ENCODE assay signal across 8 mouse cellular contexts in the genomic region with DNA sequence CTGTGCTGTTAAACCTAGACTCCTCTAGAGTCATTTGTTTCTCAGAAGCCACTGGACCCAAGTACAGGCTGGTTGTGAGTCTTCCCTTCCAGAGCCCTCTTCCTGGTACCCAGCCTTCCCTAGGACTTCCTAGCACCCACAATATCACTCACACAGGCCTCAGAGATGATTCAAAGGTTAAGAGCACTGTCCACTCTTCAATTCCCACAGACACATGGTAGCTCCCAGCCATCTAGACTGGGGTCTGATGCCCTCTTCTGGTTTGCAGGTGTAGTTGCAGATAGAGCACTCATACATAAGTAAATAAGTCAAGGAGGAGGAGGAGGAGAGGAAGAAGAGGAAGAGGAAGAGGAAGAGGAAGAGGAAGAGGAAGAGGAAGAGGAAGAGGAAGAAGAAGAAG.
DNase-seq lines count a peak whose midpoint lies in the region; ATAC-seq and TF ChIP-seq lines count a peak whose summit lies in the region.

No protein-coding gene starts in this region.

- H3K4me2 ChIP-seq in kidney, postnatal 0 days (ENCODE audit: low read length) = no peak overlapping the region
- no peak overlapping the region for H3K4me2 ChIP-seq in hindbrain, postnatal 0 days (ENCODE audit: low read depth, low read length)

- peak; percentile 35 for DNase-seq in kidney, postnatal 0 days (ENCODE audit: low spot score)
- no peak for DNase-seq in kidney, adult 11 months
- DNase-seq in R1 (ENCODE audit: low read depth, low spot score) = peak; percentile 31
- DNase-seq in cerebellum, adult 9-11 months = peak; percentile 31
- peak; percentile 65 for DNase-seq in hindbrain, postnatal 0 days (ENCODE audit: low spot score)
- DNase-seq in urinary bladder, postnatal 10 days (ENCODE audit: low spot score) = no peak
- DNase-seq in thymus, postnatal 0 days (ENCODE audit: low spot score) = no peak
- no peak for DNase-seq in thymus, postnatal 25 days

- H3K4me1 ChIP-seq in kidney, postnatal 0 days (replicated peaks; ENCODE audit: insufficient read depth, low read length) = no peaks in the 10 kb centered on the region
- no peaks in the 10 kb centered on the region for H3K4me1 ChIP-seq in hindbrain, postnatal 0 days (ENCODE audit: insufficient read depth, low read length)

- H3K27me3 ChIP-seq in kidney, postnatal 0 days (ENCODE audit: insufficient read depth, low read length) = no peaks in the 10 kb centered on the region
- H3K27me3 ChIP-seq in hindbrain, postnatal 0 days (ENCODE audit: insufficient read depth, low read length) = no peaks in the 10 kb centered on the region

- no peak overlapping the region for H3K27ac ChIP-seq in kidney, postnatal 0 days
- H3K27ac ChIP-seq in hindbrain, postnatal 0 days = no peak overlapping the region

- H3K9ac ChIP-seq in kidney, postnatal 0 days (ENCODE audit: low read depth, low read length) = no peak overlapping the region
- no peak overlapping the region for H3K9ac ChIP-seq in hindbrain, postnatal 0 days (replicated peaks; ENCODE audit: low read length)

- H3K36me3 ChIP-seq in kidney, postnatal 0 days (ENCODE audit: insufficient read depth, low read length) = no peaks in the 10 kb centered on the region
- H3K36me3 ChIP-seq in hindbrain, postnatal 0 days (ENCODE audit: insufficient read depth, low read length) = no peaks in the 10 kb centered on the region

- no peaks in the 10 kb centered on the region for H3K9me3 ChIP-seq in kidney, postnatal 0 days (replicated peaks; ENCODE audit: low read length)
- H3K9me3 ChIP-seq in hindbrain, postnatal 0 days (ENCODE audit: low read length) = no peaks in the 10 kb centered on the region

- ATAC-seq in kidney, postnatal 0 days (replicated peaks; ENCODE audit: low FRiP score, low read depth) = no peak; the same call in 1 of the 2 replicates
- ATAC-seq in hindbrain, postnatal 0 days = peak; percentile 67; the same call in 1 of the 2 replicates

- TF ChIP-seq CTCF in kidney, postnatal 0 days (IDR thresholded peaks at IDR 0.05; ENCODE audit: low read depth) = peak; percentile 76
- TF ChIP-seq CTCF in hindbrain, postnatal 0 days (IDR thresholded peaks at IDR 0.05; ENCODE audit: low read depth) = peak; percentile 77

- H3K4me3 ChIP-seq in kidney, postnatal 0 days (replicated peaks; ENCODE audit: low read depth, low read length) = no peak overlapping the region
- no peak overlapping the region for H3K4me3 ChIP-seq in hindbrain, postnatal 0 days (ENCODE audit: low read length)

Comparison
In these comparisons a context has a peak if more than half of its experiments do, and no peak if none do; other contexts are left out.
1. DNase-seq: peak in kidney, postnatal 0 days (single experiment), R1 (single experiment), cerebellum, adult 9-11 months (single experiment) and hindbrain, postnatal 0 days (single experiment); none in kidney, adult 11 months (single experiment), urinary bladder, postnatal 10 days (single experiment), thymus, postnatal 0 days (single experiment) and thymus, postnatal 25 days (single experiment).